Mouse (Mus musculus) hindbrain, embryonic 13.5 days (tissue): ENCODE data around the gene Gramd4. TPM values are rescaled to one million over a fixed set of nuclear protein-coding genes. Genes with fewer than 3 reads are reported as not detected.

ENCODE experiments used
- ATAC-seq: fragments of 200-750 bp; cut with Nextera tagmentation; 2 replicates; pipeline ENCODE4 v1.8.0; 2017; ENCODE audit warnings: moderate TSS enrichment; ENCODE audit not compliant: low FRiP score
- H3K27ac ChIP-seq: fragments of 300-500 bp; sonication (generic); 2 replicates; pipeline ENCODE4 v1.5.1; 2015; ENCODE audit warnings: inconsistent platforms, mild to moderate bottlenecking, moderate library complexity
- H3K27me3 ChIP-seq: fragments of 300-500 bp; sonication (generic); 2 replicates; pipeline ENCODE4 v1.6.1; 2015; ENCODE audit warnings: mild to moderate bottlenecking, inconsistent platforms
- H3K36me3 ChIP-seq: fragments of 300-500 bp; sonication (generic); 2 replicates; pipeline ENCODE4 v1.6.1; 2015; ENCODE audit warnings: mild to moderate bottlenecking, inconsistent platforms
- H3K4me1 ChIP-seq: fragments of 300-500 bp; sonication (generic); replicated peaks from 2 replicates; pipeline ENCODE4 v1.6.1; 2015; ENCODE audit warnings: inconsistent platforms
- H3K4me2 ChIP-seq: fragments of 300-500 bp; sonication (generic); 2 replicates; pipeline ENCODE4 v1.6.1; 2015; ENCODE audit warnings: inconsistent platforms, mild to moderate bottlenecking, moderate library complexity
- H3K4me3 ChIP-seq: fragments of 300-500 bp; sonication (generic); 2 replicates; pipeline ENCODE4 v1.5.1; 2015; ENCODE audit warnings: mild to moderate bottlenecking, inconsistent platforms
- H3K9ac ChIP-seq: fragments of 300-500 bp; sonication (generic); 2 replicates; pipeline ENCODE4 v1.6.1; 2015; ENCODE audit warnings: mild to moderate bottlenecking, inconsistent platforms
- H3K9me3 ChIP-seq: fragments of 300-500 bp; sonication (generic); 2 replicates; pipeline ENCODE4 v1.6.1; 2016; ENCODE audit warnings: inconsistent platforms
- WGBS: fragments of 180-500 bp; shearing (Covaris S2); methylation state at CpG from one replicate; pipeline ENCODE4 v1.1.7; 2015; 5-methylcytosine and 5-hydroxymethylcytosine counted together
- polyA plus RNA-seq: library from polyadenylated mRNA; unstranded; fragments of >200 nt; fragmentation: Nextera tagmentation; extraction: Ambion mirVana; gene quantifications from 2 replicates; pipeline ENCODE4 v1.2.1, GENCODE M21; 2015

The Gramd4 gene
- polyA plus RNA-seq, 1 experiment from 2014 or later: 36.4 TPM

GRCm38 (mm10) chr15:86032811-86033190 is 24.7 kb upstream of the Gramd4 start:
- H3K36me3 ChIP-seq: peaks cover 20% of the 10 kb centered on the region
- peak overlapping the region; percentile 83 for H3K4me2 ChIP-seq
- peak overlapping the region; percentile 65 for H3K9ac ChIP-seq
- peaks cover 51% of the 10 kb centered on the region for H3K4me1 ChIP-seq
- no peak overlapping the region for H3K27ac ChIP-seq
- peak overlapping the region; percentile 53 for H3K4me3 ChIP-seq
- ATAC-seq: peak; percentile 14; the same call in 1 of the 2 replicates
- 0 out of 2 replicates have a peak, but pooled peaks cover 6% of the 10 kb centered on the region for H3K9me3 ChIP-seq
- 2% methylated on average over 38 of the region's 38 CpGs for WGBS
- peaks cover 49% of the 10 kb centered on the region for H3K27me3 ChIP-seq

- Histone ChIP-seq H3K4me3 (peak within 1 kb of the TSS; percentile 53), H3K4me1 (peaks cover 46% of the 10 kb centered on the region), H3K9ac (peak within 1 kb of the TSS; percentile 65), H3K27me3 (peaks cover 49% of the 10 kb centered on the region), H3K27ac (peak within 1 kb of the TSS; percentile 53), H3K9me3 (0 out of 2 replicates have a peak, but pooled peaks cover 6% of the 10 kb centered on the region), H3K4me2 (peak within 1 kb of the TSS; percentile 83), H3K36me3 (peaks cover 20% of the 10 kb centered on the region)
- peak; percentile 19; the same call in 1 of the 2 replicates for ATAC-seq
- WGBS: under 1% methylated on average over 62 of the region's 80 CpGs
Observed at GRCm38 (mm10) chr15:86033191-86033841, 24.2 kb upstream of the Gramd4 start, which contains the start of gene Celsr1. Celsr1 (minus strand) TSS chr15:86033777.

GRCm38 (mm10) chr15:86034021-86034523 is 23.4 kb upstream of the Gramd4 start:
- H3K36me3 ChIP-seq: peaks cover 20% of the 10 kb centered on the region
- peak; percentile 79 for ATAC-seq
- peak overlapping the region; percentile 83 for H3K4me2 ChIP-seq
- peak overlapping the region; percentile 53 for H3K27ac ChIP-seq
- peaks cover 51% of the 10 kb centered on the region for H3K27me3 ChIP-seq
- H3K4me3 ChIP-seq: peak overlapping the region; percentile 53
- 0 out of 2 replicates have a peak, but pooled peaks cover 6% of the 10 kb centered on the region for H3K9me3 ChIP-seq
- peaks cover 39% of the 10 kb centered on the region for H3K4me1 ChIP-seq
- H3K9ac ChIP-seq: peak overlapping the region; percentile 65
- under 1% methylated on average over 26 of the region's 44 CpGs for WGBS

- ATAC-seq: no peak
- peak overlapping the region; percentile 83 for H3K4me2 ChIP-seq
- 0 out of 2 replicates have a peak overlapping the region, but pooled peaks have one; percentile 53 for H3K4me3 ChIP-seq
- 0 out of 2 replicates have a peak, but pooled peaks cover 6% of the 10 kb centered on the region for H3K9me3 ChIP-seq
- 5% methylated on average over 12 of the region's 12 CpGs for WGBS
- peaks cover 19% of the 10 kb centered on the region for H3K36me3 ChIP-seq
- peaks cover 32% of the 10 kb centered on the region for H3K4me1 ChIP-seq
- H3K27me3 ChIP-seq: peaks cover 59% of the 10 kb centered on the region
- no peak overlapping the region for H3K27ac ChIP-seq
- no peak overlapping the region for H3K9ac ChIP-seq
Observed at GRCm38 (mm10) chr15:86034781-86035360, 22.6 kb upstream of the Gramd4 start.

GRCm38 (mm10) chr15:86035913-86036312 is 21.6 kb upstream of the Gramd4 start:
- WGBS: 83% methylated on average over 3 of the region's 3 CpGs
- Histone ChIP-seq H3K36me3 (peaks cover 8% of the 10 kb centered on the region), H3K4me2 (no peak overlapping the region), H3K27ac (no peak overlapping the region), H3K4me3 (no peak overlapping the region), H3K4me1 (peaks cover 30% of the 10 kb centered on the region), H3K9me3 (0 out of 2 replicates have a peak, but pooled peaks cover 3% of the 10 kb centered on the region), H3K27me3 (peaks cover 64% of the 10 kb centered on the region), H3K9ac (no peak overlapping the region)
- no peak for ATAC-seq

- Histone ChIP-seq H3K4me1 (peaks cover 18% of the 10 kb centered on the region), H3K27me3 (peaks cover 41% of the 10 kb centered on the region), H3K27ac (no peak overlapping the region), H3K4me3 (no peak overlapping the region), H3K4me2 (no peak overlapping the region), H3K9me3 (no peaks in the 10 kb centered on the region), H3K9ac (peak overlapping the region; percentile 19; the same call in 1 of the 2 replicates), H3K36me3 (no peaks in the 10 kb centered on the region)
- ATAC-seq: peak; percentile 76
- 0% methylated on average over 2 of the region's 2 CpGs for WGBS
Observed at GRCm38 (mm10) chr15:86038802-86039201, 18.7 kb upstream of the Gramd4 start.

DNA sequence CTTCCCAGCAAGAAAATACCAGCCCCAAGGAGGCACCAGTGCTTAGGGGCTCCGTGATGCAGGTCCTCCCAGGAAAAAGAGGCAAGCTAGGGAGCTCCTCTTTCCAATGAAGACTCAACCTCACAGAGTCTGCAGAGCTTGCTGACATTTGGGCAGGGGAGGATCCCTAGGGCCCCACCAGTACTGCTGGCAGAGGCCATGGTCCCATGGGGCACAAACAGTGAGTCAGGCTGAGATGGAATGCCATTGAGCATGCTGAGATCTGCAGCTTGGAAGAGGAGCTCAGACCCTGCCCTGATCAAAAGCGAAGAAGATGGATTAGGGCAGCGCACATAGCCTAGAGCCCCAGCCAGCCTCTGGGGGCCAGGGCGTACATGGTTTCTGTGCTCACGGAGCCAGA is 16.1 kb upstream of the Gramd4 start:
- Histone ChIP-seq H3K9me3 (no peaks in the 10 kb centered on the region), H3K4me1 (peaks cover 5% of the 10 kb centered on the region; the same call in 1 of the 2 replicates), H3K9ac (no peak overlapping the region), H3K4me3 (no peak overlapping the region), H3K36me3 (no peaks in the 10 kb centered on the region), H3K27me3 (peaks cover 19% of the 10 kb centered on the region), H3K27ac (no peak overlapping the region), H3K4me2 (no peak overlapping the region)
- no peak for ATAC-seq
- 80% methylated on average over 5 of the region's 5 CpGs for WGBS

DNA sequence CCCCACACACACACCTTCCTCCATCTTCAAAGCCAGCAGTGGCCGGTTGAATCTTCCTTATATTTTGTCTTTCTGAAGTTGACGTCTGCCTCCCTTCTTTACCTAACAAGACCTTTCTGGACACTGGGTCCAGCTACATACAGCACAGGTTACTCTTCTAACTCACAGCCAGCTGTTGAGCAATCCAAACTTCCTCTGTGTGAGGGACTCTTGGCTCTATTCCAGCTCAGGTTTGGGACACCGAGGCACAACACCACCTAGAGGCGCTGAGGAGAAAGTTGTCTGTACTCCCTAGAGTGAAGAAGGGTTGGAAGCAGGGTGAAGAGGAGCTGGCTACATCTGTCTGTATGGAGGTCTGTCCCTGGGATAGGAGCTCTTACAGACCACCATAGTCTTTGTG is 15.1 kb upstream of the Gramd4 start:
- Histone ChIP-seq H3K27ac (no peak overlapping the region), H3K4me1 (peaks cover 5% of the 10 kb centered on the region; the same call in 1 of the 2 replicates), H3K27me3 (peaks cover 19% of the 10 kb centered on the region), H3K4me2 (no peak overlapping the region), H3K36me3 (no peaks in the 10 kb centered on the region), H3K9me3 (no peaks in the 10 kb centered on the region), H3K9ac (no peak overlapping the region), H3K4me3 (no peak overlapping the region)
- no peak for ATAC-seq
- 49% methylated on average over 4 of the region's 4 CpGs for WGBS

DNA sequence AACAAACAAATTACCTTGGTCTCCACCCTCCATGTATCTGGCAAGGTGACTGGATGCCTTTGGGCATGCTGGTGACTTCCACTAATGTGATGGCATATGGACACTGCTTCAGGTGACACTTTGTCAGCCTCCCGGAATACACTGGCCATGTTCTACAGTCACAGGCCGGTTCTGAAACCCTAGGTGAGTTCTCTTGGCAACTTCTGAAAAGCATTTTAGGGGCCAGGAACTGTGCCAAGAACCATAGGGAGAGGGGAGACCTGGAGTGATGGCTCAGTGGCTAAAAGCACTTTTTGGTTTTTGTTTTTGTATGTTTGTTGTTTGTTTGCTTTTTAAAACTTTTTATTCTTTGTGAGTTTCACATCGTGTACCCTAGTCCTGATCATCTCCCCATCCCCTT is 8.0 kb upstream of the Gramd4 start:
- Histone ChIP-seq H3K9me3 (no peaks in the 10 kb centered on the region), H3K9ac (no peak overlapping the region), H3K27ac (no peak overlapping the region), H3K36me3 (no peaks in the 10 kb centered on the region), H3K4me2 (no peak overlapping the region), H3K27me3 (no peaks in the 10 kb centered on the region), H3K4me1 (peaks cover 6% of the 10 kb centered on the region), H3K4me3 (no peak overlapping the region)
- 87% methylated on average over 3 of the region's 3 CpGs for WGBS
- no peak for ATAC-seq

DNA sequence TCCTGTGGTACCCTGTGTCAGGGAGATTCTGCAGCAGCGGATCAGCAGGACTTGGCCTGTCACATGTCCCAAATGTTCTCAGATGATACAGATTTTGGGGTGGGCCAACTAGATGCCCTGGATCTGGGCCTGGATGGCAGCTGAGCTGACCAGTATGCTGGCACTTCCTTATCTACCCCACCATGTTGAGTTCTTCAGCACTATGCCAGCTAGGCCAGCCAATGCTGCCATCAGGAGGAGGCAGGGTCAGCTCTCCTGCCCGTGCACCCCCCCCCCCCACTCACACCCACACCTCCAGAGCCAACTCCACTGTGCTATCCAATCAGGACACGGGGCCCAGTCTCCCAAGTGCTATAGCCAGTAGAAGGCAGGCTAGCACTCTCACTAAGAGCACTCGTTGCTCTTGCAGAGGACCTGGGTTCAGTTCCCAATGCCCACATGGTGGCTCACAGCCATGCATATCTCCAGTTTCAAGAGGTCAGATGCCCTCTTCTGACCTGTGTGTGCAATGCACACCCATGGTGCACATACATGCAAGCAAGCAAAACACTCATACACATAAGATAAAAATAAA is 7.2 kb upstream of the Gramd4 start:
- peaks cover 6% of the 10 kb centered on the region for H3K4me1 ChIP-seq
- no peak overlapping the region for H3K27ac ChIP-seq
- no peaks in the 10 kb centered on the region for H3K36me3 ChIP-seq
- no peaks in the 10 kb centered on the region for H3K9me3 ChIP-seq
- no peaks in the 10 kb centered on the region for H3K27me3 ChIP-seq
- H3K4me3 ChIP-seq: no peak overlapping the region
- H3K9ac ChIP-seq: no peak overlapping the region
- no peak for ATAC-seq
- no peak overlapping the region for H3K4me2 ChIP-seq
- 84% methylated on average over 4 of the region's 4 CpGs for WGBS

DNA sequence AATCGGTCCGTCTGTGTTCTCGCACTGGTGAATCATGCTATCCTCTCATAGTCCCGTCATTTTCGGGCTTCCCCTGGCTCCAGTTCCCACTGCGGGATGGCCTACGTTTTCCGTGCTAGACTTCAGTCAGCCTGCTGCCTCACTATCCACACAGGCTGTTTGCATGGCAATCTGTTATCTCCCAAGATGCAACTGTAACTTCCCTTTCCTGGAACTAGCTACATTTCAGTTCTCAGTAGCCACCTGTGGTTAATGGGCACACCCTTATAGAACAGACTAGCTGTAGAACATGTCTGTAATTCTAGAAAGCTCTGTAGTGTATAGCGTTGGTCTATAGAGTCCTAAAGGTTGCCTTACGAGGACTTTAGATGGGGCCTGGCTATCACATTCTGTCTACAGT is 6.3 kb upstream of the Gramd4 start:
- Histone ChIP-seq H3K36me3 (no peaks in the 10 kb centered on the region), H3K27ac (no peak overlapping the region), H3K9me3 (no peaks in the 10 kb centered on the region), H3K4me2 (no peak overlapping the region), H3K9ac (no peak overlapping the region), H3K27me3 (peaks cover 2% of the 10 kb centered on the region; the same call in 1 of the 2 replicates), H3K4me1 (peaks cover 6% of the 10 kb centered on the region), H3K4me3 (no peak overlapping the region)
- WGBS: 89% methylated on average over 10 of the region's 10 CpGs
- ATAC-seq: no peak

DNA sequence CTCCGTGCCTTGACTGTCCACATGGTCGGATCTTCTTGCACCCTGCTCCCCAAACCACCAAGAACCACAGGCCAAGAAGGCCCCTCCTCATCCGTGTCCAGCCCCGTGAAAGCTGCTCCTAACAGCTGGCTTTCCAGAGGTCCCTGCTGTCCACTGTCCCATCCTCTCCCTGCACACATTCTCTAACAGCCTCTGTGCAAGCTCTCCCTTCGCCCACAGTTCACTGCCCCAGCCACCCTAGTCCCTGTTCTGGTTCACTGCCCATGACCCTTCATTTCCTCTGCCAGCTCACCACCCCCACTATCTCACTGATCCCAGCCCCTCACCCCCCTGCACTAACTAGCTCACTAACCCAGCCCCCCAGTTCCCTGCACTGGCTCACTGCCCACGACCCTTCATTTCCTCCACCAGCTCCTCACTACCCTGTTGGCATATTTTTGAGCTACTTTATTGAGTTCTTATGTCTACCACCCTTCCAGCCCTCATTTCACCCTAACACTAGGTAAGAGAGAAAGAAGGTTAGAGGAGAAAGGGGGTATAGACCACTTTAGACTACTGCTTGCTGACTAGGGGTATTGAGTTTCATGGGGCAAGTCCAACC is 5.5 kb upstream of the Gramd4 start:
- no peaks in the 10 kb centered on the region for H3K36me3 ChIP-seq
- 65% methylated on average over 6 of the region's 6 CpGs for WGBS
- no peak for ATAC-seq

More for the DNA sequence above, 5.5 kb upstream of the Gramd4 start:
- Histone ChIP-seq H3K27ac (no peak overlapping the region), H3K4me3 (no peak overlapping the region), H3K27me3 (peaks cover 4% of the 10 kb centered on the region; the same call in 1 of the 2 replicates), H3K4me1 (peaks cover 6% of the 10 kb centered on the region), H3K9ac (no peak overlapping the region), H3K9me3 (no peaks in the 10 kb centered on the region), H3K4me2 (no peak overlapping the region)
